Mouse (Mus musculus) brain, embryonic 14.5 days (tissue): ENCODE results near the gene Gm5129.

Experiments used
- CTCF ChIP-seq: fragments of 200-500 bp; IDR thresholded peaks from 2 replicates; pipeline ENCODE4 v1.5.1; 2012; ENCODE audit warnings: inconsistent platforms, mild to moderate bottlenecking, moderate library complexity, borderline replicate concordance; ENCODE audit not compliant: insufficient read depth, insufficient read length; ENCODE audit errors: extremely low read depth
- POLR2A ChIP-seq: fragments of 200-500 bp; IDR thresholded peaks from 2 replicates; pipeline ENCODE4 v1.6.1; 2012; ENCODE audit warnings: mild to moderate bottlenecking, inconsistent platforms, borderline replicate concordance; ENCODE audit not compliant: poor library complexity, insufficient read depth, insufficient read length, severe bottlenecking; ENCODE audit errors: extremely low read depth

DNA sequence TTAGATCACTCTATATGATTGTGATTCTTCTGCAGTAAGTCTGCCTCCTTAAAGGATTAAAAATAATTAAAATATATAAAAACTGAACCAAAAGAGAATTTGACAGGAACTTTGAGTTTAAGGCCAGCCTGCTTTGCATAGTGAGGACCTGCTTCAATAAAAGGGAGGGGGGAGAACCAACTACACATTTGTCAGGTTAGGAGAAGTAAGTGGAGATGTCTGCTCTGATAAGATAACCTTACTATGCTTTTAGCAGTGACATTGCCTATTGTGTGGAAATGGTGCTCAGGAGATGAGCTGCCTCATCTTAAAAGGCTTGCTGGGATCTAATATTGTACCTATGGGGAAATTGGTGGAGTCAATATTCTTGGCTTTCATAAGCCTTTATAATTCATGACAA lies 17.2 kb upstream of the Gm5129 start:
- no peak for TF ChIP-seq POLR2A
- no peak for TF ChIP-seq CTCF
